Mouse (Mus musculus) olfactory bulb, adult 2 months (tissue): ENCODE measurements around the gene Nkd1.

ENCODE experiments used
- CTCF ChIP-seq: fragments of 200-500 bp; IDR thresholded peaks from 2 replicates; pipeline ENCODE4 v1.5.1; 2012; ENCODE audit warnings: low read depth, mild to moderate bottlenecking, low read length, moderate library complexity; ENCODE audit not compliant: insufficient read depth
- POLR2A ChIP-seq: fragments of 200-500 bp; IDR thresholded peaks from 2 replicates; pipeline ENCODE4 v1.6.1; 2012; ENCODE audit warnings: mild to moderate bottlenecking, low read depth, low read length, moderate library complexity; ENCODE audit not compliant: insufficient read depth

DNA sequence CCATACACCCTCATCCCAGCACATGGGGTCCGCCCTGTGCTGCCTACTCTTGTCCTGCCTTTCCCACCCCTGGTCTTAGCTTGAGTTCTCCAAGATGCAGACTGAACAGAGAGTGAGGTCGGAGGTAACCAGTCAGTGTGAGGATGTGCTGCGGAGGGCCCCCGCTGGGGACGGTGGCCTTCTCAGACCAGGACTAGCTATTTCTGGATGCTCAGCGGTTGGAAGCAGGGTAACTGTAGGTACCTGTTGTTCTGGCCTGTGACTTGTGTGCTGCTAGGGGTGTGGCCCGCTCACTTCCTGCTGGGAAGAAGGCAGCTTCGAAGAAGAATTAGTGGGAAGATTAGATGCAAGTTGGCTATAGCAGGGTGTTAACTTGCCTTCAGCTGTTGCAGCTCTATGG, 87.9 kb downstream of the Nkd1 start:
- TF ChIP-seq POLR2A (no peak), CTCF (no peak)
